Mouse (Mus musculus): ENCODE measurements around the gene 1700012A03Rik.

Gene 1700012A03Rik

DNA sequence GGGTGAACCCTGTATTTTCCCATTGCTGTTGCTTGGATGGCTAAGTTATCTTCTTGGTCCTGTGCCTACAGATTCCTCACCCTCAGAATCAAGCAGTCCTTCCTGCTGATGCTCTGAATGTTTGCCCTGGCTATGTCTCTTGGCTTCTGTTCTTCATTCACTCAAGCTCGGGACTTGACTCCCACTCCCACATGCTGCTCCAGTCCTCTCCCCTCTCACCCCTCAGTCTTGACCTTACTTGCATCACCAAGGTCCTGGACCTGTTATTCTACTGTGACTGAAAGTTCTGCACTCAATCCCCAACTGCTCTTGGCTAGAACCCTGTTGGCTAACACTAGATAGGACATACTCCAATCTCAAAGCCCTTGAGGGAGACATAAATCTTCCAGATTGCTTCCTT, 22.1 kb downstream of the 1700012A03Rik start:
- DNase-seq (ENCODE audit: low read depth, low spot score) = no peak

DNA sequence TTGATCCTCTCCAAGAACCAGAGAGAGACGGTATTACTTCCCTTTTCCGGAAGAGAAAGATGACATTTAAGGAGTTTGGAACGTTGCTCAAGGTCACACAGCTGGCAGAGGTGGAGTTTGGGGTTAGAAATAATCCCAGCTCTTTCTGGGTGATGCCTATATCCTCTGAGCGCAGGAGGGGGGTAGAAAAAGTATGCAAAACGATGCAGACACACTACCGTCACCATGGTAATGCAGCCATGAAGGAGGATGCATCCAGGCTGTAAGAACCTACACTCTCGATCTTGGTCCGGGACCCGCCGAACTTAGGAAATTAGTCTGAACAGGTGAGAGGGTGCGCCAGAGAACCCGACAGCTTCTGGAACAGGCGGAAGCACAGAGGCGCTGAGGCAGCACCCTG, 43.3 kb downstream of the 1700012A03Rik start:
- no peak for DNase-seq (ENCODE audit: low read depth, low spot score)

DNA sequence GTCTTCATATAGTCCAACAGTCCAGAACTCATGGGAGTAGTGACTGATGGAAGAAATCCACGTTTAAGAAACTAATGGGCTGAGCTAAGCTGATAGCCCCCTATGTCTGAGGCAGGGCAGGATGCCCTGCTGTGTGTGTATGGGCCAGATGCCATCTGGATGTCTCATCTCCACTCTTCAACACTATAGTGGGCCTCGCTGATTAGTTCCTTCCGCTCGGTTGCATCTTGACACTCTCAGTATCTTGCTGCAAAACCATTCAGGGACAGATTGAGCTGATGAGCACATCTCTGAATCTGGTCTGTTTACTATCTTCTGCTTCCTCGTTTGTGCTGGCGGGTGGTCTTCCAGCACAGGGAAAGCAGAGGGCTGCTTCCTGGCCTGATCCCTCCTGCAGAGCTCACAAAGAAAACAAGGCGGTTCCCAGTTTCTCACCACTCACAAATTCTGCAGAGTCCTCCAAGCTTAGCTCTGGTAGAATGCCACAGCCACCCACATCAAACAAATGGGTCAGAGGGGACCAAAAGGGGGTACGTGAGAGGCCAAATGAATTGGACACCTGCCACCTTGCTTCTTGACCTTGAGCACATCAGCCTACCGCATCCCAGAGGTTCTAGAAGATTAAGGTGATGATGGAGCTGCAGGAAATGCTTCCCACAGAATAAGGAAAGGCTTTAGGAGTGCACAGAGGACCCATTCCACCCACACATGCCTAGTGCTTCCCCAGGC, 55.7 kb downstream of the 1700012A03Rik start:
- DNase-seq (ENCODE audit: low read depth, low spot score) = no peak

Measured in CD4-positive, CD25-positive, alpha-beta regulatory T cell, adult 2 months (primary cell).